Mouse (Mus musculus) midbrain, embryonic 13.5 days (tissue): ENCODE results near the gene Dpyd. TPM values are rescaled to one million over a fixed set of nuclear protein-coding genes. Genes with fewer than 3 reads are reported as not detected.

Experiments
- ATAC-seq: fragments of 200-750 bp; cut with Nextera tagmentation; 2 replicates; pipeline ENCODE4 v1.8.0; 2017; ENCODE audit warnings: mild to moderate bottlenecking, moderate TSS enrichment, moderate library complexity
- H3K27ac ChIP-seq: fragments of 300-500 bp; sonication (generic); 2 replicates; pipeline ENCODE4 v1.5.1; 2015; ENCODE audit warnings: inconsistent platforms, mild to moderate bottlenecking, moderate library complexity
- H3K27me3 ChIP-seq: fragments of 300-500 bp; sonication (generic); 2 replicates; pipeline ENCODE4 v1.6.1; 2015; ENCODE audit warnings: mild to moderate bottlenecking, inconsistent platforms
- H3K36me3 ChIP-seq: fragments of 300-500 bp; sonication (generic); 2 replicates; pipeline ENCODE4 v1.6.1; 2015; ENCODE audit warnings: mild to moderate bottlenecking, inconsistent platforms
- H3K4me1 ChIP-seq: fragments of 300-500 bp; sonication (generic); replicated peaks from 2 replicates; pipeline ENCODE4 v1.6.1; 2015; ENCODE audit warnings: inconsistent platforms
- H3K4me2 ChIP-seq: fragments of 300-500 bp; sonication (generic); replicated peaks from 2 replicates; pipeline ENCODE4 v1.6.1; 2015; ENCODE audit warnings: moderate library complexity, mild to moderate bottlenecking, inconsistent platforms
- H3K4me3 ChIP-seq: fragments of 300-500 bp; sonication (generic); replicated peaks from 2 replicates; pipeline ENCODE4 v1.5.1; 2015; ENCODE audit warnings: mild to moderate bottlenecking, inconsistent platforms
- H3K9ac ChIP-seq: fragments of 300-500 bp; sonication (generic); replicated peaks from 2 replicates; pipeline ENCODE4 v1.6.1; 2015; ENCODE audit warnings: mild to moderate bottlenecking, inconsistent platforms
- H3K9me3 ChIP-seq: fragments of 300-500 bp; sonication (generic); 2 replicates; pipeline ENCODE4 v1.6.1; 2016; ENCODE audit warnings: mild to moderate bottlenecking, inconsistent platforms
- WGBS: fragments of 180-500 bp; shearing (Covaris S2); methylation state at CpG from one replicate; pipeline ENCODE4 v1.1.7; 2015; 5-methylcytosine and 5-hydroxymethylcytosine counted together
- polyA plus RNA-seq: library from polyadenylated mRNA; unstranded; fragments of >200 nt; fragmentation: Nextera tagmentation; extraction: Ambion mirVana; gene quantifications from 2 replicates; pipeline ENCODE4 v1.2.1, GENCODE M21; 2015

The Dpyd gene
- polyA plus RNA-seq, 1 experiment from 2014 or later = 3.6 TPM

- no peak overlapping the region for H3K4me3 ChIP-seq
- H3K4me2 ChIP-seq = no peak overlapping the region
- WGBS = 79% methylated on average over 3 of the region's 3 CpGs
- H3K27ac ChIP-seq = no peak overlapping the region
- H3K36me3 ChIP-seq = no peaks in the 10 kb centered on the region
- H3K9ac ChIP-seq = no peak overlapping the region
- ATAC-seq = no peak
- H3K9me3 ChIP-seq = no peaks in the 10 kb centered on the region
- H3K27me3 ChIP-seq = no peaks in the 10 kb centered on the region
- no peaks in the 10 kb centered on the region for H3K4me1 ChIP-seq
Observed at GRCm38 (mm10) chr3:118750269-118750668, 188.3 kb downstream of the Dpyd start.

- H3K4me3 ChIP-seq = no peak overlapping the region
- no peak overlapping the region for H3K4me2 ChIP-seq
- no peak for ATAC-seq
- H3K4me1 ChIP-seq = no peaks in the 10 kb centered on the region
- no peak overlapping the region for H3K27ac ChIP-seq
- no peaks in the 10 kb centered on the region for H3K36me3 ChIP-seq
- WGBS = 88% methylated on average over 2 of the region's 2 CpGs
- no peaks in the 10 kb centered on the region for H3K27me3 ChIP-seq
- H3K9me3 ChIP-seq = no peaks in the 10 kb centered on the region
- H3K9ac ChIP-seq = no peak overlapping the region
Observed at GRCm38 (mm10) chr3:118753623-118754022, 191.7 kb downstream of the Dpyd start.

DNA sequence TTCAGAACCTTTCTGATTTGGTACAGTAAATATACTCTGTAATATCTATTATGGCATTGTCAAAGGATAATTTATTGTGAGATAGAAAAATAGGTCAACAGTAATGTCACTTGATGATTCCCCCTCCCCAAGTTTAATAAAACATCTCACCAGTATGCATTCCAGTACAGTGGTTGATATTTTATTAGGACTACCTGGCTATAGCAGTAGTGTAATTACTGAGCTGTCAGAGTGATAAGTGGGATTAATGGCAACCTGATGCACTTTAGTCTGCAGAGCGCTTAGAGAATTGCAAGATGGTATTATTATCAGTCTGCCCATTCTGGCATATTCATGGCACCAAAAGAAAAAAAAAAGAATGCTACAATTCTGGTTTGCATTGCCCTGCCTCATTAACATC lies 194.2 kb downstream of the Dpyd start:
- Histone ChIP-seq H3K27ac (no peak overlapping the region), H3K36me3 (no peaks in the 10 kb centered on the region), H3K4me2 (no peak overlapping the region), H3K4me1 (no peaks in the 10 kb centered on the region), H3K9ac (no peak overlapping the region), H3K27me3 (no peaks in the 10 kb centered on the region), H3K4me3 (no peak overlapping the region), H3K9me3 (no peaks in the 10 kb centered on the region)
- 70% methylated on average over 1 of the region's 1 CpGs for WGBS
- ATAC-seq = no peak

GRCm38 (mm10) chr3:118812885-118813284 lies 251.0 kb downstream of the Dpyd start:
- H3K9me3 ChIP-seq = no peaks in the 10 kb centered on the region
- 74% methylated on average over 1 of the region's 1 CpGs for WGBS

DNA sequence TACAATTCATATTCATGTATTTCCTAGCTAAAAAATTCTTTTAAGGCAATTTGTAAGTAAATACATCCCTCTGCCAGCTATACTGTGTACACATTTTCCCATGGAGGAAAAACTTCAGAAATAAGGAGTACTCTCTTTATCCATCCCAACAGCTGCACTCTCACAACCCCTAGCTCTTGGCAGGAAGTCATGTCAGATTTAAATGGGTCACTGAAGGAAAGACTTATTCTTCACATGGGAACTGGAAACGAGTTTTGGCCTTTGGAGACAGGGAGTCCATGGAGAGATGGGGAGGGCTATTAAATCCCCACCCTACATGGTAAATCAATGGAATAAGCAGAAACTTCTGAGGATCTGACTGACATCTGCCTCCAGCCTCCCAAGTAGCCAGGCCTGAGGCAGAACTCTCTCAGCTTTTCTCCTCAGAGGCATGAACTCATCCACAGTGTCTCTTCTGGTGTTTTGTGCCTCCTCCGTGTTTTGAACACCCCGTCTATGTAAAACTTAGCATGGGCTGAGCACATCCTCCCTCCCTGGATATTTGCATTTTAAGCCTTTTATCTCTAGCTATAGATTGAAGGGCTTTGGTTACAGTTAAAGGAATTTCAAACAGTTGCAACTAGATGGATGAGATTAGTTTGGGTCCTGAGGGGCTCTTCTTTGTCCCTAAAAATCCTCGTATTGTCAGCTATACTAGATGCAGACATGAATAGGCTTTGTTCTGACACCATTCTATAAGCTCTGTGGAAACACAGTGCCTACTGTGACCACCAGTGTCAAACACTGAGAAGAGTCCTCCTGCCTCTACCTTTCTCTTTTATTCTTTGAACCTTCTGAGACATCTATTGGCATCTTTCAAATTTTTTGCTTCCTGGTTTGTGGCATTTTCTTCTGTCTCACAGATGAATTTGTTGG lies 288.9 kb downstream of the Dpyd start:
- H3K27me3 ChIP-seq = no peaks in the 10 kb centered on the region
- peaks cover 8% of the 10 kb centered on the region for H3K4me1 ChIP-seq
- no peak overlapping the region for H3K4me3 ChIP-seq
- H3K9me3 ChIP-seq = no peaks in the 10 kb centered on the region
- 0 out of 2 replicates have a peak, but pooled peaks have one; percentile 56 for ATAC-seq
- H3K4me2 ChIP-seq = no peak overlapping the region
- H3K36me3 ChIP-seq = no peaks in the 10 kb centered on the region
- no peak overlapping the region for H3K27ac ChIP-seq
- 8% methylated on average over 4 of the region's 4 CpGs for WGBS
- no peak overlapping the region for H3K9ac ChIP-seq

More at GRCm38 (mm10) chr3:118812885-118813284, 251.0 kb downstream of the Dpyd start:
- no peak for ATAC-seq
- Histone ChIP-seq H3K36me3 (no peaks in the 10 kb centered on the region), H3K9ac (no peak overlapping the region), H3K27ac (no peak overlapping the region), H3K4me3 (no peak overlapping the region), H3K4me2 (no peak overlapping the region), H3K4me1 (no peaks in the 10 kb centered on the region), H3K27me3 (no peaks in the 10 kb centered on the region)

- Histone ChIP-seq H3K4me2 (no peak overlapping the region), H3K9ac (no peak overlapping the region), H3K27me3 (no peaks in the 10 kb centered on the region), H3K4me3 (no peak overlapping the region), H3K4me1 (peaks cover 8% of the 10 kb centered on the region), H3K9me3 (no peaks in the 10 kb centered on the region), H3K36me3 (no peaks in the 10 kb centered on the region), H3K27ac (no peak overlapping the region)
- ATAC-seq = no peak
- 94% methylated on average over 5 of the region's 5 CpGs for WGBS
Observed at GRCm38 (mm10) chr3:118852711-118853110, 290.8 kb downstream of the Dpyd start.

DNA sequence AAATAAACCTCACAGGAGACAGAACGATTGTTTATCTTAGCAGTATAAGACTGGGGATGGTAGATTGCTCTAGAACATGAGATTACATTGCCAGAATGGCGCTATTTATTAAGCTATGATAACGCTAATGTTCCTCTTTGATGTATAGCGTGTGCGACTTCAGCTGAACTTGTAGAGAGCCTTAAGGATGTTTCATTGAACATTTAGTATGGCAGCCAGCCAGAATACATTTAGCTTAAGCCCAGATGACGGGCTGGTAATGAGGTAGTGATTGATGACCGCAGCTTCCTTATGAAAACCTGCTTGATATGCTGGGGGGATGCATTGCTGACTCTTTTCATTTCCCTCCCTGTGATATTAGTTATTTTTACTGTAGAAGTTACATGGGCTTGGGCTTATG lies 293.5 kb downstream of the Dpyd start:
- Histone ChIP-seq H3K4me1 (peaks cover 8% of the 10 kb centered on the region), H3K27me3 (no peaks in the 10 kb centered on the region), H3K9me3 (no peaks in the 10 kb centered on the region), H3K4me2 (no peak overlapping the region), H3K36me3 (no peaks in the 10 kb centered on the region), H3K4me3 (no peak overlapping the region), H3K27ac (no peak overlapping the region), H3K9ac (no peak overlapping the region)
- WGBS = 64% methylated on average over 7 of the region's 7 CpGs
- ATAC-seq = no peak

GRCm38 (mm10) chr3:118869113-118870107 lies 307.5 kb downstream of the Dpyd start:
- no peaks in the 10 kb centered on the region for H3K4me1 ChIP-seq
- WGBS = 85% methylated on average over 10 of the region's 10 CpGs
- H3K4me2 ChIP-seq = no peak overlapping the region
- no peaks in the 10 kb centered on the region for H3K27me3 ChIP-seq
- H3K4me3 ChIP-seq = no peak overlapping the region
- no peaks in the 10 kb centered on the region for H3K36me3 ChIP-seq
- H3K9me3 ChIP-seq = no peaks in the 10 kb centered on the region
- no peak overlapping the region for H3K27ac ChIP-seq
- H3K9ac ChIP-seq = no peak overlapping the region
- ATAC-seq = no peak

DNA sequence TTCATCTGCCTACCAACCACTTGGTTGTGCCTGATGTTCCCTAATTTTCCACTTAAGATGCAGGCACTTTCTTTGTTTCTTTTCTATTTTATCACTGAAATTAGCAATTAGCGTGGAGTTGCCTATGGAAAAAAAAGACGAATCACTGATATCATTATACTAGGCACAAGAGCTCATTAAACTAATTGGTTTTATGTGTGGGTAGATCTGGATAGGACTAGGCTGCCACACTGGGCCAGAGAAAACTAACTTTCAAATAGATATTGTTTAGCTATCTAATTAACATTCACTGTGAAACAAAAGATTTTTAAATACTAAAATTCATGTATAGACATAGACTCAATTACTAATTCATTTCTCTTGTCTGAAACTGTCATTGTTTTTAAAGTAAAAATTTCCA lies 313.9 kb downstream of the Dpyd start:
- 83% methylated on average over 2 of the region's 2 CpGs for WGBS

DNA sequence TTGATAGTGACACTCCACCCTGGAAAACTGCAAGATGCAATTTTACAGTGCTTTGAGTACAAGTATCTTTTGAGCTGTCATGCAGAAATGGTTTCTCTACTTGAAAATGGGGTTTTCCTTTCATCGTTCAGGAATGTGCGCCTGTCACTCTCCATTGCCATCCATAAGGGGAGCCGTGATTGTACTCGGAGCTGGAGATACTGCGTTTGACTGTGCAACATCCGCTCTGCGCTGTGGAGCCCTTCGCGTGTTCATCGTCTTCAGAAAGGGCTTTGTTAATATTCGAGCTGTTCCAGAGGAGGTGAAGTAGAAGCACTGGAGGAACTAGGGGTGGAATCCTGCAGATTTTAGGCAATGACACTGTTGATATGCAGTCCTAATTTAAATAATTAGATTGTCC lies 337.1 kb downstream of the Dpyd start:
- Histone ChIP-seq H3K4me1 (0 out of 2 replicates have a peak, but pooled peaks cover 2% of the 10 kb centered on the region), H3K4me3 (no peak overlapping the region), H3K9me3 (no peaks in the 10 kb centered on the region), H3K36me3 (no peaks in the 10 kb centered on the region), H3K27ac (no peak overlapping the region), H3K4me2 (no peak overlapping the region), H3K9ac (no peak overlapping the region), H3K27me3 (no peaks in the 10 kb centered on the region)
- whole genome bisulfite sequencing = 68% methylated on average over 11 of the region's 11 CpGs
- 0 out of 2 replicates have a peak, but pooled peaks have one; percentile 56 for ATAC-seq

More for the DNA sequence above, 313.9 kb downstream of the Dpyd start:
- no peak overlapping the region for H3K4me2 ChIP-seq
- no peak overlapping the region for H3K4me3 ChIP-seq
- no peaks in the 10 kb centered on the region for H3K36me3 ChIP-seq
- H3K4me1 ChIP-seq = no peaks in the 10 kb centered on the region
- H3K27me3 ChIP-seq = no peaks in the 10 kb centered on the region
- H3K9me3 ChIP-seq = no peaks in the 10 kb centered on the region
- H3K9ac ChIP-seq = no peak overlapping the region
- no peak overlapping the region for H3K27ac ChIP-seq
- ATAC-seq = no peak

DNA sequence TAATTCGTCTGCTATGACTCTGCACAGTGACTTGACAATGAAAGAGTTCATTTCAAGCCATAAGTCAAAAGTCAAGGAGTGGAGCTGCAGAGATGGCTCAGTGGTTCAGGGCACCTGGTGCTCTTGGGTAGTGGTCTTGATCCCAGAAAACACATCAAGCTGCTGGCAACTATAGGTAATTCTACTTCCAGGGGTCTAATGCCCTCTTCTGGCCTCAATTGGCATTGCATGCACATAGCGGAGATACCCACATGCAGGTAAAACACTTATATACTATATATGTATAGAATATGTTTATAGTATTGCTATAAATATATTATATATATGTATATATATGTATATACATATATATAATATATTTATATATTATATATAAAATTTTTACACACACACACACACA lies 429.4 kb downstream of the Dpyd start:
- Histone ChIP-seq H3K4me3 (no peak overlapping the region), H3K4me2 (no peak overlapping the region), H3K27me3 (no peaks in the 10 kb centered on the region), H3K4me1 (no peaks in the 10 kb centered on the region), H3K27ac (no peak overlapping the region), H3K9ac (no peak overlapping the region), H3K9me3 (no peaks in the 10 kb centered on the region), H3K36me3 (no peaks in the 10 kb centered on the region)
- WGBS = 92% methylated on average over 2 of the region's 2 CpGs
- no peak for ATAC-seq

DNA sequence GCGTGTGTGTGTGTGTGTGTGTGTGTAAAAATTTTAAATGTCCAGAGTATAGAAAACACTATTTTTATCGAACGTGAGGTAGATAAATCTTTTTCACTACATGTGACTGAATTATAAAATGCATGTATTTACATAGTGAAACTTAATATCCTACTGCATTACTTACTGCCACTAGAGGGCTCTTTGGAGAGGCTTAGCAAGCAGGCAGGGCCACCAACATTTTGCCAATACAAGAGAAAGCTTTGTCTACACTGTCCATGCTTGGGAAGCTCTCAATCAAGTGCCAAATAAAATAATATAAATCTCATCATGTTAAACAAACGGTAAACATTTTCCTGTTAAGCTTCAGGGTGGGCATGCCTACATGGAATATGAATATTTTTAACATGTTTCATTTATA lies 429.9 kb downstream of the Dpyd start:
- WGBS = 86% methylated on average over 4 of the region's 4 CpGs
- no peaks in the 10 kb centered on the region for H3K4me1 ChIP-seq
- H3K27ac ChIP-seq = no peak overlapping the region
- no peak overlapping the region for H3K9ac ChIP-seq
- H3K9me3 ChIP-seq = no peaks in the 10 kb centered on the region
- H3K36me3 ChIP-seq = no peaks in the 10 kb centered on the region
- no peak for ATAC-seq
- H3K4me2 ChIP-seq = no peak overlapping the region
- no peak overlapping the region for H3K4me3 ChIP-seq
- no peaks in the 10 kb centered on the region for H3K27me3 ChIP-seq
